Mouse (Mus musculus): Measurements from ENCODE around the gene Adtrp. TPM values are rescaled to one million over a fixed set of nuclear protein-coding genes. Genes with fewer than 3 reads are reported as not detected.

Gene Adtrp
- polyA plus RNA-seq, 2 experiments = 0.36 to 0.50 TPM

GRCm38 (mm10) chr13:41740456-41741085 is 106.9 kb downstream of the Adtrp start:
- no peak for TF ChIP-seq EP300 (IDR thresholded peaks at IDR 0.05; ENCODE audit: low read depth)
- TF ChIP-seq CTCF (IDR thresholded peaks at IDR 0.05; ENCODE audit: low read depth) = no peak
- Histone ChIP-seq H3K4me2 (ENCODE audit: low read depth) (no peak overlapping the region), H3K27ac (no peak overlapping the region), H3K27me3 (ENCODE audit: control insufficient read depth, insufficient read depth, low read length) (no peaks in the 10 kb centered on the region), H3K4me3 (ENCODE audit: insufficient read depth in 1 of 2, low read depth in 2 of 2, low read length in 2 of 2) (no peak overlapping the region), H3K36me3 (replicated peaks; ENCODE audit: control insufficient read depth, insufficient read depth, low read depth) (no peaks in the 10 kb centered on the region), H3K9me3 (ENCODE audit: control insufficient read depth, low read length) (no peaks in the 10 kb centered on the region), H3K4me1 (replicated peaks; ENCODE audit: control insufficient read depth in 2 of 2, insufficient read depth in 2 of 2, low read length in 1 of 2) (no peaks in the 10 kb centered on the region), H3K9ac (replicated peaks) (no peak overlapping the region)
- WGBS (ENCODE audit: insufficient replicate concordance) = 62% methylated on average over 5 of the region's 5 CpGs
- no peak for DNase-seq (ENCODE audit: low read depth in 3 of 3, low spot score in 3 of 3)
- ATAC-seq (ENCODE audit: insufficient read depth) = no peak

- H3K36me3 ChIP-seq (replicated peaks; ENCODE audit: control insufficient read depth, insufficient read depth, low read depth) = no peaks in the 10 kb centered on the region
- H3K27me3 ChIP-seq (ENCODE audit: control insufficient read depth, insufficient read depth, low read length) = no peaks in the 10 kb centered on the region
- no peaks in the 10 kb centered on the region for H3K4me1 ChIP-seq (replicated peaks; ENCODE audit: control insufficient read depth in 2 of 2, insufficient read depth in 2 of 2, low read length in 1 of 2)
- no peak overlapping the region for H3K4me2 ChIP-seq (ENCODE audit: low read depth)
- no peak for ATAC-seq (ENCODE audit: insufficient read depth)
- H3K9ac ChIP-seq (replicated peaks) = no peak overlapping the region
- no peak overlapping the region for H3K4me3 ChIP-seq (ENCODE audit: insufficient read depth in 1 of 2, low read depth in 2 of 2, low read length in 2 of 2)
- WGBS (ENCODE audit: insufficient replicate concordance) = 48% methylated on average over 10 of the region's 10 CpGs
- no peak for DNase-seq (ENCODE audit: low read depth in 3 of 3, low spot score in 3 of 3)
- TF ChIP-seq EP300 (IDR thresholded peaks at IDR 0.05; ENCODE audit: low read depth) (no peak), CTCF (IDR thresholded peaks at IDR 0.05; ENCODE audit: low read depth) (no peak)
- no peaks in the 10 kb centered on the region for H3K9me3 ChIP-seq (ENCODE audit: control insufficient read depth, low read length)
- H3K27ac ChIP-seq = no peak overlapping the region
Measured at GRCm38 (mm10) chr13:41737628-41738309, 109.7 kb downstream of the Adtrp start.

GRCm38 (mm10) chr13:41729660-41730059 is 117.8 kb downstream of the Adtrp start:
- Histone ChIP-seq H3K4me2 (ENCODE audit: low read depth) (no peak overlapping the region), H3K9ac (replicated peaks) (no peak overlapping the region), H3K27me3 (ENCODE audit: control insufficient read depth, insufficient read depth, low read length) (no peaks in the 10 kb centered on the region), H3K27ac (no peak overlapping the region), H3K36me3 (replicated peaks; ENCODE audit: control insufficient read depth, insufficient read depth, low read depth) (no peaks in the 10 kb centered on the region), H3K4me3 (ENCODE audit: insufficient read depth in 1 of 2, low read depth in 2 of 2, low read length in 2 of 2) (no peak overlapping the region), H3K9me3 (ENCODE audit: control insufficient read depth, low read length) (no peaks in the 10 kb centered on the region), H3K4me1 (replicated peaks; ENCODE audit: control insufficient read depth in 2 of 2, insufficient read depth in 2 of 2, low read length in 1 of 2) (no peaks in the 10 kb centered on the region)
- TF ChIP-seq EP300 (IDR thresholded peaks at IDR 0.05; ENCODE audit: low read depth) = no peak
- no peak for TF ChIP-seq CTCF (IDR thresholded peaks at IDR 0.05; ENCODE audit: low read depth)
- no peak for DNase-seq (ENCODE audit: low read depth in 3 of 3, low spot score in 3 of 3)
- ATAC-seq (ENCODE audit: insufficient read depth) = no peak
- 73% methylated on average over 8 of the region's 8 CpGs for WGBS (ENCODE audit: insufficient replicate concordance)

- no peak for TF ChIP-seq CTCF (IDR thresholded peaks at IDR 0.05; ENCODE audit: low read depth)
- no peak for TF ChIP-seq EP300 (IDR thresholded peaks at IDR 0.05; ENCODE audit: low read depth)
- Histone ChIP-seq H3K27me3 (ENCODE audit: control insufficient read depth, insufficient read depth, low read length) (no peaks in the 10 kb centered on the region), H3K9ac (replicated peaks) (no peak overlapping the region), H3K36me3 (replicated peaks; ENCODE audit: control insufficient read depth, insufficient read depth, low read depth) (no peaks in the 10 kb centered on the region), H3K9me3 (ENCODE audit: control insufficient read depth, low read length) (no peaks in the 10 kb centered on the region), H3K27ac (no peak overlapping the region), H3K4me2 (ENCODE audit: low read depth) (no peak overlapping the region), H3K4me3 (ENCODE audit: insufficient read depth in 1 of 2, low read depth in 2 of 2, low read length in 2 of 2) (no peak overlapping the region), H3K4me1 (replicated peaks; ENCODE audit: control insufficient read depth in 2 of 2, insufficient read depth in 2 of 2, low read length in 1 of 2) (no peaks in the 10 kb centered on the region)
- ATAC-seq (ENCODE audit: insufficient read depth) (no peak), DNase-seq (ENCODE audit: low read depth in 3 of 3, low spot score in 3 of 3) (no peak)
- 54% methylated on average over 3 of the region's 3 CpGs for WGBS (ENCODE audit: insufficient replicate concordance)
Measured at GRCm38 (mm10) chr13:41727803-41728202, 119.7 kb downstream of the Adtrp start.

GRCm38 (mm10) chr13:41719331-41719730 is 128.2 kb downstream of the Adtrp start:
- Histone ChIP-seq H3K4me1 (replicated peaks; ENCODE audit: control insufficient read depth in 2 of 2, insufficient read depth in 2 of 2, low read length in 1 of 2) (no peaks in the 10 kb centered on the region), H3K4me3 (ENCODE audit: insufficient read depth in 1 of 2, low read depth in 2 of 2, low read length in 2 of 2) (no peak overlapping the region), H3K9ac (replicated peaks) (no peak overlapping the region), H3K27ac (no peak overlapping the region), H3K36me3 (replicated peaks; ENCODE audit: control insufficient read depth, insufficient read depth, low read depth) (no peaks in the 10 kb centered on the region), H3K9me3 (ENCODE audit: control insufficient read depth, low read length) (no peaks in the 10 kb centered on the region), H3K27me3 (ENCODE audit: control insufficient read depth, insufficient read depth, low read length) (no peaks in the 10 kb centered on the region), H3K4me2 (ENCODE audit: low read depth) (no peak overlapping the region)
- DNase-seq (ENCODE audit: low read depth in 3 of 3, low spot score in 3 of 3) = no peak
- TF ChIP-seq EP300 (IDR thresholded peaks at IDR 0.05; ENCODE audit: low read depth) = no peak
- no peak for TF ChIP-seq CTCF (IDR thresholded peaks at IDR 0.05; ENCODE audit: low read depth)
- WGBS (ENCODE audit: insufficient replicate concordance) = 79% methylated on average over 16 of the region's 16 CpGs
- ATAC-seq (ENCODE audit: insufficient read depth) = no peak

All from liver, embryonic 14.5 days (tissue).